Mouse (Mus musculus) C3H10T1/2 (cell line): ENCODE data around the gene Ftcd. TPM values are rescaled to one million over a fixed set of nuclear protein-coding genes. Genes with fewer than 3 reads are reported as not detected.

Experiments
- polyA plus RNA-seq, 2 experiments: library from polyadenylated mRNA; unstranded; fragments of >200 nt; fragmentation: generic; extraction: Trizol; gene quantifications; one replicate each; pipeline ENCODE4 v1.2.1; 2012; ENCODE audit warnings: missing spikeins in 2 of 2

Ftcd gene
- under 1 TPM in 1 of 2 experiments, not detected in 1; 0.13 TPM for polyA plus RNA-seq

GRCm38 (mm10) chr10:76575374-76575773 is at the start of gene Ftcd:
Gene Ftcd, plus strand, starts transcription at chr10:76575648.

GRCm38 (mm10) chr10:76531375-76531774 is 44.1 kb upstream of the Ftcd start, which contains the start of gene Lss:
Gene Lss, plus strand, starts transcription at chr10:76531588.

GRCm38 (mm10) chr10:76561972-76562371 is 13.5 kb upstream of the Ftcd start, which contains the start of gene Spatc1l:
Gene Spatc1l, plus strand, starts transcription at chr10:76562272.

GRCm38 (mm10) chr10:76622928-76623680 is 47.7 kb downstream of the Ftcd start, which contains the start of gene Col6a2:
Gene Col6a2, minus strand, starts transcription at chr10:76623630.

Other genes with a start within 250 kb of the Ftcd start
- 10 to 100 TPM in 1 of 2 experiments, 1 to 10 TPM in 1; 2.4 to 17.1 TPM for gene Dip2a, start 230.4 kb upstream of the Ftcd start, polyA plus RNA-seq
- gene AC141477.1, start 135.2 kb upstream of the Ftcd start, polyA plus RNA-seq, result not detected
- gene Pcnt, start 132.9 kb upstream of the Ftcd start, polyA plus RNA-seq, result 10 to 100 TPM in 1 of 2 experiments, 1 to 10 TPM in 1; 6.6 to 20.8 TPM
- under 1 TPM in 1 of 2 experiments, not detected in 1; 0.02 TPM for gene 2610028H24Rik, start 126.6 kb upstream of the Ftcd start, polyA plus RNA-seq
- gene Mcm3ap, start 106.7 kb upstream of the Ftcd start, polyA plus RNA-seq, result 10 to 100 TPM; 29.3 to 73.1 TPM
- gene Ybey, start 106.5 kb upstream of the Ftcd start, polyA plus RNA-seq, result 1 to 10 TPM in 1 of 2 experiments, under 1 TPM in 1; 0.84 to 3.0 TPM
- 10 to 100 TPM; 10.1 to 15.0 TPM for gene Lss, start 44.1 kb upstream of the Ftcd start, polyA plus RNA-seq
- gene Spatc1l, start 13.4 kb upstream of the Ftcd start, polyA plus RNA-seq, result under 1 TPM in 1 of 2 experiments, not detected in 1; 0.14 TPM
- gene Col6a2, start 48.0 kb downstream of the Ftcd start, polyA plus RNA-seq, result 100 to 1,000 TPM in 1 of 2 experiments, 10 to 100 TPM in 1; 22.1 to 876 TPM
- 1,000 to 10,000 TPM in 1 of 2 experiments, 10 to 100 TPM in 1; 49.8 to 1,301 TPM for gene Col6a1, start 150.5 kb downstream of the Ftcd start, polyA plus RNA-seq